ENCODE assay signal across 16 mouse cellular contexts in the genomic region with DNA sequence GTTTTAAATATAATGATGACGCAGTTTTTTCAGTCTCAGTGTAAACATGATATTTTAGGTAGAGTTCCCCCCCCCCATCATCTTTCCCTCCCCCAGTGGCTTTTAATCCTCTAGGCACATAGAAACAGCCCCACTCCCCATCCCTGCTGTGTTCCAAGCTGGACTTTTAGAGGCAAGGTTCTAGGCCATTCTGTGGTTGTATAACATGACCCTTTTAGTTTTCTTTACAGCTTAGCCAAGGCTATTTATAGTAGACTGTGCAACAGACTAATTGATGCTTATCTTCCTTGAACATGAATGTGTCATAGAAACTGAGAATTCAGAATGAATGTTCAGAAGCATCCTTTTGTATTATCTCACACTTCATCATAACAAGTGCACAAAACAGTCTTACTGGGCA. TPM values are rescaled to one million over a fixed set of nuclear protein-coding genes. Genes with fewer than 3 reads are reported as not detected.
"Had no signal": no experiment of that assay in that cellular context is flagged by ENCODE, and none has a peak within 500 bp of the region (broad histone marks: within the 10 kb centered on the region; RNA-seq: fewer than 3 reads in every experiment).

No protein-coding gene starts in this region.

- ATAC-seq: lung, postnatal 0 days had no signal

- H3K4me1 ChIP-seq: limb, embryonic 13.5 days; midbrain, embryonic 10.5 days had no signal

- H3K4me2 ChIP-seq: limb, embryonic 13.5 days had no signal

- DNase-seq: kidney, postnatal 10 days; kidney, postnatal 4 days; left cerebral cortex, postnatal 4 days; lung, adult 18-20 months; lung, postnatal 4 days; midbrain, embryonic 14.5 days; thymus, postnatal 4 days had no signal

- H3K9ac ChIP-seq: limb, embryonic 13.5 days; liver, embryonic 14.5 days had no signal

- H3K27me3 ChIP-seq: limb, embryonic 13.5 days had no signal

- H3K9me3 ChIP-seq: limb, embryonic 13.5 days; midbrain, embryonic 10.5 days had no signal

- H3K4me3 ChIP-seq: layer of hippocampus, adult 2 months; limb, embryonic 13.5 days; midbrain, embryonic 10.5 days; myocyte had no signal

- H3K36me3 ChIP-seq: limb, embryonic 13.5 days; midbrain, embryonic 10.5 days had no signal

- H3K27ac ChIP-seq: layer of hippocampus, adult 2 months; limb, embryonic 13.5 days; liver, embryonic 14.5 days; midbrain, embryonic 10.5 days; stomach, postnatal 0 days had no signal

RNA-seq across cellular contexts. Expression of gene Kcnrg, which starts 54.2 kb away (rescaled TPM):
- total RNA-seq: liver, adult 2 months; neutrophil, adult 5-6 weeks had no signal
- polyA plus RNA-seq: liver, adult 2 months had no signal
